Mouse (Mus musculus) forebrain, embryonic 12.5 days (tissue): ENCODE results near the gene Lmod3. TPM values are rescaled to one million over a fixed set of nuclear protein-coding genes. Genes with fewer than 3 reads are reported as not detected.

Source experiments
- ATAC-seq: fragments of 200-750 bp; cut with Nextera tagmentation; 2 replicates; pipeline ENCODE4 v1.8.0; 2017; ENCODE audit warnings: moderate TSS enrichment; ENCODE audit not compliant: low FRiP score
- H3K27ac ChIP-seq: fragments of 300-500 bp; sonication (generic); 2 replicates; pipeline ENCODE4 v1.5.1; 2016; ENCODE audit warnings: mild to moderate bottlenecking
- H3K27me3 ChIP-seq: fragments of 300-500 bp; sonication (generic); 2 replicates; pipeline ENCODE4 v1.6.1; 2016; ENCODE audit warnings: mild to moderate bottlenecking
- H3K36me3 ChIP-seq: fragments of 300-500 bp; sonication (generic); replicated peaks from 2 replicates; pipeline ENCODE4 v1.6.1; 2016; ENCODE audit warnings: mild to moderate bottlenecking
- H3K4me1 ChIP-seq: fragments of 300-500 bp; sonication (generic); 2 replicates; pipeline ENCODE4 v1.6.1; 2016
- H3K4me2 ChIP-seq: fragments of 300-500 bp; sonication (generic); 2 replicates; pipeline ENCODE4 v1.6.1; 2016; ENCODE audit warnings: mild to moderate bottlenecking, moderate library complexity
- H3K4me3 ChIP-seq: fragments of 300-500 bp; sonication (generic); replicated peaks from 2 replicates; pipeline ENCODE4 v1.5.1; 2016; ENCODE audit warnings: mild to moderate bottlenecking
- H3K9ac ChIP-seq: fragments of 300-500 bp; sonication (generic); 2 replicates; pipeline ENCODE4 v1.6.1; 2016; ENCODE audit warnings: mild to moderate bottlenecking
- H3K9me3 ChIP-seq: fragments of 300-500 bp; sonication (generic); 2 replicates; pipeline ENCODE4 v1.6.1; 2016
- WGBS: fragments of 180-500 bp; shearing (Covaris S2); methylation state at CpG from one replicate; pipeline ENCODE4 v1.1.7; 2016; 5-methylcytosine and 5-hydroxymethylcytosine counted together
- polyA plus RNA-seq: library from polyadenylated mRNA; unstranded; fragments of >200 nt; fragmentation: Nextera tagmentation; extraction: Ambion mirVana; gene quantifications from 2 replicates; pipeline ENCODE4 v1.2.1, GENCODE M21; 2016

Lmod3 gene
- polyA plus RNA-seq: 0.19 TPM in 1 of 2 replicates, not detected in the other

DNA sequence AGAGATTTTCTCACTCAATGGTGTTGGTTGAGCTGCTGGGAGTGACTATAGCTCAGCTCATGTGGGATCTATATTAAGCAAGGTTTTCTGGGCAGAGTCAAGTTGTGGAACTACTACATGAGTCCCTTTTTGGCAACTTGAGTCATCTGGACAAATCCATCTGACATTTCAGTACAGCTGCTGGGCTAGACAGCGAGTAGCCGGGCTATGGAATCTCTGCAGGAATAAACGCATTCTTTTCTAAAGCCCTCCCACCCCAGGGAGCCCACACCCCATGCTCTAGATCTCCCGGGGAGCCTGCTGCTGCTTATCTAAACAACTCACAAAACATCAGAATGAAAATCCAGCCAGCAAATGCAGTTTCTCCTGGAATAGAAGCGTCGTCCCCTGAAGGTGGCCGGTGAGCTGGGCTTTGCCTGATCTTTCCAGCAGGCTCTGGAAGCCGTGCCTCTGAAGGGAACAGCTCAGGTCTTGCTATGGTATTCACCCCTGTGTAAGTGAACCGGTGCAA, at the start of gene Lmod3:
Lmod3 (minus strand) TSS at position 49 of the 511 bp plus-strand sequence.
- no peaks in the 10 kb centered on the region for H3K27me3 ChIP-seq
- 32% methylated on average over 9 of the region's 9 CpGs for WGBS
- no peak within 1 kb of the TSS for H3K9ac ChIP-seq
- no peaks in the 10 kb centered on the region for H3K36me3 ChIP-seq
- H3K27ac ChIP-seq: no peak within 1 kb of the TSS
- H3K9me3 ChIP-seq: no peaks in the 10 kb centered on the region
- ATAC-seq: no peak
- no peaks in the 10 kb centered on the region for H3K4me1 ChIP-seq
- no peak within 1 kb of the TSS for H3K4me3 ChIP-seq
- H3K4me2 ChIP-seq: no peak within 1 kb of the TSS

DNA sequence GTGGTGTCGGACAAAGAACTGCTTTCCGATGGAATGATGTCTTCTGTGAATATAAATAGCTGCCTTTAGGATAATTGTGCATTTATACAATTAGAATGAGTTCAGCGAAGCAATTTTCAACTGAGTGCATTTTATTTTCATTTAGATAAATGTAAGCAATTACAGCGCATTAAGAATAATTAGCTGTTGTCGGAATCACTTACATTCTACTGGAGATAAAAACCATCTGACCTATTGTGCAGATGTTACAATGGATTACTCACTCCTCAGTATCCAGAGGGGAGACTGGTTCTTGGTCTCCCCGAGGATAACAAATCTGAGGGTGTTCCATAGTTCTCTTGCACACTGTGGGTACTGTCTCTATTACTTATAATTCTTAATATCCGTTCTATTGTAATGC, 49.7 kb upstream of the Lmod3 start:
- 72% methylated on average over 7 of the region's 7 CpGs for WGBS
- H3K4me1 ChIP-seq: no peaks in the 10 kb centered on the region
- peaks cover 58% of the 10 kb centered on the region for H3K36me3 ChIP-seq
- no peak overlapping the region for H3K9ac ChIP-seq
- no peak for ATAC-seq
- no peak overlapping the region for H3K4me3 ChIP-seq
- no peak overlapping the region for H3K4me2 ChIP-seq
- no peak overlapping the region for H3K27ac ChIP-seq
- no peaks in the 10 kb centered on the region for H3K27me3 ChIP-seq
- no peaks in the 10 kb centered on the region for H3K9me3 ChIP-seq

DNA sequence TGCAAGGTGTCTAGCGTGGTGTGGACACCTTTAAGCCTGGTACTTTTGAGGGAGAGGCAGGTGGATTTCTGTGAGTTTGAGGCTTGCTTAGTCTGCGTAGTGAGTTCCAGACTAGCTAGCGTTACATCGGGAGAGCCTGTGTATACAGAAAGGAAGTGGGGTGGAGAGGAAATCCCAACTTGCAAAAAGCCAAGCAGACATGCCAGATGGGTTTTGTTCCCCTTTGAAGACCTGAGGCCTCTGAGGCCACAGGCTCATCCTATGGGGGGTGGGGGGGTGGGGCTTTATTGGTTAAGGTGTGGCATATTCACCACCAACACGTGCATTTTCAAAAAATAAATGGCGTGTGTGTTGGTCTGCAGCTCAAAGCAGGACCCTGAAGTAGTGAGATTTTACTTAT, 48.1 kb upstream of the Lmod3 start:
- 97% methylated on average over 6 of the region's 6 CpGs for WGBS
- Histone ChIP-seq H3K4me1 (no peaks in the 10 kb centered on the region), H3K9ac (no peak overlapping the region), H3K27ac (no peak overlapping the region), H3K9me3 (no peaks in the 10 kb centered on the region), H3K4me3 (no peak overlapping the region), H3K4me2 (no peak overlapping the region), H3K27me3 (no peaks in the 10 kb centered on the region), H3K36me3 (peaks cover 63% of the 10 kb centered on the region)
- ATAC-seq: no peak

DNA sequence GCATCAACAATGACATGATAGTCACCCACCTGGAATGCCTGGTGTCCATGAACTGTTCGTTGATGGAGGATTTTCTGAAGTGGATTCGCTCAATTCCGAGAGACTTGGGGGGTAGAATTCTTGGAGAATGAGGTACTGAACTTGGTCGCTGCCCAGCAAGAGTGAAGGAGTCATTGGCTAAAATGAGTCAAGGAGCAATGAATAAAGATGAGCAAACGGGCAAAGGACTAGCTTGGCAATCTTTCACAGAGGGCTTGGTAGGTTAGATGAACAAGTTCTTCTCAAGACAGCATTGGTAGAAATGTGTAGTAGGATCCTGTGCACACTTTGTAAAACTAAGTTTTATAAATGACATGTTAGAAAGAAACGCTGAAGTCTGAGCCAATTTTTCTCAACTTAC, 47.6 kb upstream of the Lmod3 start:
- no peak overlapping the region for H3K4me3 ChIP-seq
- no peak overlapping the region for H3K4me2 ChIP-seq
- no peaks in the 10 kb centered on the region for H3K4me1 ChIP-seq
- H3K36me3 ChIP-seq: peaks cover 64% of the 10 kb centered on the region
- WGBS: 95% methylated on average over 6 of the region's 6 CpGs
- no peaks in the 10 kb centered on the region for H3K27me3 ChIP-seq
- no peaks in the 10 kb centered on the region for H3K9me3 ChIP-seq
- H3K27ac ChIP-seq: no peak overlapping the region
- no peak overlapping the region for H3K9ac ChIP-seq
- no peak for ATAC-seq

DNA sequence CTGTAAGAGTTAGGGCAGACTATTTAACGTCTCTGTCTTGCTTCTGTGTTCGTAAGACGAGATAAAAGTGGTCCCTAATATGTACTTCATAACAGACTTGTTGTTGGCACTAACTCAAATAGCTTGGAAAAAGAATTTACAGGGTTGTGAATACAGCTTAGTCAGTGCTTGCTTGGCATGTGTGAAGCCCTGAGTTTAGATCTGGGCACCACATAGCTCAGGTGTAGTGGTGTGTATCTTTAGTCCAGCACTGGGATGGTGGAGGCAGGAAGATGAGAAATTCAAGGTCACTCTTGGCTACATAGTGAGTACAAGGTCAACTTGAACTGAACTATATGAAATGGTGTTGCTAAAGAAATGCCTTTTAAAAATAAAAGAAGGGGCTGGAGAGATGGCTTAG, 44.6 kb upstream of the Lmod3 start:
- H3K4me3 ChIP-seq: no peak overlapping the region
- ATAC-seq: no peak
- no peaks in the 10 kb centered on the region for H3K27me3 ChIP-seq
- peaks cover under 1% of the 10 kb centered on the region; the same call in 1 of the 2 replicates for H3K4me1 ChIP-seq
- H3K27ac ChIP-seq: no peak overlapping the region
- H3K9ac ChIP-seq: no peak overlapping the region
- H3K4me2 ChIP-seq: no peak overlapping the region
- H3K9me3 ChIP-seq: no peaks in the 10 kb centered on the region
- H3K36me3 ChIP-seq: peaks cover 68% of the 10 kb centered on the region
- 97% methylated on average over 3 of the region's 3 CpGs for WGBS

DNA sequence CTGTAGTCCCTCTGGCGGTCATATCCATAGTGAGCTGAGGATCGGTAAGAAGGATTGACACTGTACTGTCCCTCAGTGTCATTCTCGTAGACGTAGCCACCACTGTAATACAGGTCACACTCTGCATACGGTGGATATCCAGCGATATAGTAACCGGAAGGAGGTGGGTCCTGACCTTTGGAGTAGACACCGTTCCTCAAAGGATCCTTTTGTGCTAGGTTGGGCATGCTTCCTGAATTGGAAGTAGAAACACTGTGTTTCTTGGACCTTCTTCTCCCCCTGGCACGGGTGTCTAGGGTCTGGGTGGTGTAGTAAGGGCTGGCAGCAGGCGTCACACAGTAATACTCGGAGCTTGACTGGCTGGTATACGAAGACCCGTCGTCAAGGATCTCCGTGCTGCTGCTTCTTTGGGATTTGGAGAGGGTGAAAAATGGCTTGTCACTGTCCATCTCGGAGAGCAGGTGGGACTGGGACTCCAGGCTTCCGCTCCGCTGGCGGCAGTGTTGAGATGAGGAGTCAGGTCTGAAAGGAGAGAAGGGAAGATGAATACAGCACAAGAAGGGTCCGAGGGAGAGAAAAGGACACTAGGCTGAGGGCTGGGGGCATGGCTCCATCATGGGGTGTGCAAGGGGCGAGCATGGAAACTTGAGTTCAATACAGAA, 43.4 kb upstream of the Lmod3 start:
- Histone ChIP-seq H3K36me3 (peaks cover 72% of the 10 kb centered on the region), H3K9me3 (no peaks in the 10 kb centered on the region), H3K4me2 (no peak overlapping the region), H3K27me3 (no peaks in the 10 kb centered on the region), H3K27ac (no peak overlapping the region), H3K4me3 (no peak overlapping the region), H3K4me1 (peaks cover 12% of the 10 kb centered on the region), H3K9ac (no peak overlapping the region)
- ATAC-seq: no peak
- 95% methylated on average over 21 of the region's 21 CpGs for WGBS

DNA sequence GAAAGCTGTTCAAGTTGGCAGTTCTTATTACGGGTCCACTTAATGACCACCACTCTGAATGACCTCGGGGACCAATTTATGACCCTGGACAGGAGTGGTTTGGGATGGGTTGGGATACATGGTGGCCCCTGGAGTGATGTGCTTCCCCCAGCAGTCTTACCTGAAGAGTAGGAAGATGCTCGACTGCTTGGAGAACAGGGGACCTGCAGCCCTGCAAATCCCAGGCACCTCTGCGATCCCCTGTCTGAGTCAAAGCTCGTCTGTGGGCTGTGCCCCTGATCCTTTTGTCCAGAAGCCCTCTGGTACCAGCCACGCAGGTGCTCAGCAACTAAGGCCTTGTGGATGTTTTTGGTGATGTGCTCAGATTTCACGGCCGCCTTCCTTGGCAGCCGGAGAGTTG, 42.9 kb upstream of the Lmod3 start:
- 94% methylated on average over 9 of the region's 9 CpGs for whole genome bisulfite sequencing
- H3K4me1 ChIP-seq: peaks cover 16% of the 10 kb centered on the region
- H3K9me3 ChIP-seq: no peaks in the 10 kb centered on the region
- no peak for ATAC-seq
- H3K27ac ChIP-seq: no peak overlapping the region
- no peaks in the 10 kb centered on the region for H3K27me3 ChIP-seq
- H3K9ac ChIP-seq: no peak overlapping the region
- H3K36me3 ChIP-seq: peaks cover 71% of the 10 kb centered on the region
- no peak overlapping the region for H3K4me2 ChIP-seq
- H3K4me3 ChIP-seq: no peak overlapping the region

DNA sequence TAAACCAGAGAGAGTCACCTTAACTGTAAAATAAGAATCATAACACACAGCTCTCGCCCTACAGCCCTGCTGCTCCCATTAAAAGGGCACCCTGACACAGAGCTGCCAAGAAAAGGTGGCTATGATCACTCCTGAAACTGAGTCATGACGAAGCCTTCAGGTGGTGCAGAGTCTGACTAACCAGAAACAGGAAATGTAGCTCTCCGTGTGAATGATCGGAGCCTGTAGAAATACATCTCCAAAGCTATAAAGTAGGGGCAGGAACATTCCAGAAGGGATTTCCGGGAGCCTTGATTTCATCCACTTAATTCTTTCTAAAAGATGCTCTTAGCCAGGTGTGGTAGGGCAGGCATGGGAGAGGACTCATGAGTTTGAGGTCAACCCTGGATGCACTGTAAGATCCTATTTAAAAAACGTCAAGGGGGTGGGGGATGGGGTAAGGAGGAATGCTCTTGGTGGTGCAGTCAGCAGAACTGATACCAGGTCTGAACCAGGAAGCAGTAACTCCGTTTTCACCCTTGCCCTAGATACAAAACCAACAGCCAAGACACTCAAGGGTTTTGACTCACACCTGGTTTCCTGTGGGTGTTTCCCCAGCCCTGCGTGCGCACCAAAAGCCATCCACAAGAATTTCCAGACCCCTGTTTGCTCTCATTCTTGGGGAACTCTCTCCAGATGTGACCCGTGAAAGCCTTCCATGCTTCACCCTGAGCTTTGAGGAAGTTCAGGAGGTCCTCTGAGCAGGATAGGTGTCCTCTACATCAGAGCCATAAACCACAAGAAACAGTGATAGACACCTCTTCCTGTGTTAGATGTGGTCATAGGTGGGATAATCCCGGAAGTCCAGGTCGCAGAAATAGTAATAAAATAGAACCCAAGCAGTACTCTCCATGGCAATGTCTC, 41.4 kb upstream of the Lmod3 start:
- no peak overlapping the region for H3K4me2 ChIP-seq
- H3K4me1 ChIP-seq: peaks cover 16% of the 10 kb centered on the region
- H3K27ac ChIP-seq: no peak overlapping the region
- no peak overlapping the region for H3K4me3 ChIP-seq
- H3K36me3 ChIP-seq: peaks cover 64% of the 10 kb centered on the region
- H3K9ac ChIP-seq: no peak overlapping the region
- H3K27me3 ChIP-seq: no peaks in the 10 kb centered on the region
- no peaks in the 10 kb centered on the region for H3K9me3 ChIP-seq
- 90% methylated on average over 12 of the region's 12 CpGs for WGBS
- ATAC-seq: no peak

DNA sequence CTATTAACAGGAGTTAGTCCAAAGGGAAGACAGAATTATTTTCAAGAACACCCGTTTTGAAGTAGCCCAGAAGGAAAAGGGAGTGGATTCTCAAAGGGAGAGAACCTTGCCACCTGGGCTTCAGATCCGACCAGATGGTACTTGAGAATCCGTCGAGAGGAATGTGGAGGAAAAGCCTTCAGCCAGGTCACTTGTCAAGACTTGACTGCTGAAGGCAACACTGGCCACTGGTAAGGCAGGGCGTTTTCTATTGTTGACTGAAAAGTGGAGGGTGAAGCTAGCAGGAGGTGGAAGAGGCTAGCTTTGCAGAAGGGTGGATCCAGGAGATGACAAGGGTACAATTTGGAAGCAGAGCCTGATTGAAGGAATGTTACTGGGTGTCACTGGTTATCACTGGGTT, 40.3 kb upstream of the Lmod3 start:
- no peak for ATAC-seq
- no peak overlapping the region for H3K4me2 ChIP-seq
- H3K4me3 ChIP-seq: no peak overlapping the region
- H3K9ac ChIP-seq: no peak overlapping the region
- peaks cover 63% of the 10 kb centered on the region for H3K36me3 ChIP-seq
- H3K27ac ChIP-seq: no peak overlapping the region
- H3K9me3 ChIP-seq: no peaks in the 10 kb centered on the region
- H3K27me3 ChIP-seq: no peaks in the 10 kb centered on the region
- H3K4me1 ChIP-seq: peaks cover 16% of the 10 kb centered on the region
- 83% methylated on average over 5 of the region's 5 CpGs for WGBS

DNA sequence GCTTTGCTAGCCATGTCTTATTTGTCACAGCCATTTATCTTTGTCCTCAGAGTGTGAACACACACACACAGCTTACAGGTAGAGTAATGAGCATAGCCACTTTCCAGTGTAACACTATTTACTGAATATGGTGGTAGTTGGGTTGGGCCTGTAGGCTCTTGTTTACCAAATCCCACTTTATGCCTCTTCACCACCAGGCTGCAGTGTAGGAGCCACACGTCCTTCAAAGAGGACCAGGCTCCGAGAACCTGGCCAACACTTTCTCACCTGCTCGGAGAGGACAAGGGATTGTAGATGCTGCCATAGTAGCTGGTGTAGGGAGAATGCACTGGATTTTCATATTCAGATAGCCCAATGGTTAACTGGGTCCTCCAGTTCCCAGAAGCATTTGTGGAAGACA, 39.5 kb upstream of the Lmod3 start:
- no peaks in the 10 kb centered on the region for H3K9me3 ChIP-seq
- H3K4me2 ChIP-seq: no peak overlapping the region
- ATAC-seq: no peak
- no peaks in the 10 kb centered on the region for H3K27me3 ChIP-seq
- no peak overlapping the region for H3K4me3 ChIP-seq
- no peak overlapping the region for H3K9ac ChIP-seq
- peaks cover 63% of the 10 kb centered on the region for H3K36me3 ChIP-seq
- peaks cover 16% of the 10 kb centered on the region for H3K4me1 ChIP-seq
- 95% methylated on average over 3 of the region's 3 CpGs for WGBS
- no peak overlapping the region for H3K27ac ChIP-seq

DNA sequence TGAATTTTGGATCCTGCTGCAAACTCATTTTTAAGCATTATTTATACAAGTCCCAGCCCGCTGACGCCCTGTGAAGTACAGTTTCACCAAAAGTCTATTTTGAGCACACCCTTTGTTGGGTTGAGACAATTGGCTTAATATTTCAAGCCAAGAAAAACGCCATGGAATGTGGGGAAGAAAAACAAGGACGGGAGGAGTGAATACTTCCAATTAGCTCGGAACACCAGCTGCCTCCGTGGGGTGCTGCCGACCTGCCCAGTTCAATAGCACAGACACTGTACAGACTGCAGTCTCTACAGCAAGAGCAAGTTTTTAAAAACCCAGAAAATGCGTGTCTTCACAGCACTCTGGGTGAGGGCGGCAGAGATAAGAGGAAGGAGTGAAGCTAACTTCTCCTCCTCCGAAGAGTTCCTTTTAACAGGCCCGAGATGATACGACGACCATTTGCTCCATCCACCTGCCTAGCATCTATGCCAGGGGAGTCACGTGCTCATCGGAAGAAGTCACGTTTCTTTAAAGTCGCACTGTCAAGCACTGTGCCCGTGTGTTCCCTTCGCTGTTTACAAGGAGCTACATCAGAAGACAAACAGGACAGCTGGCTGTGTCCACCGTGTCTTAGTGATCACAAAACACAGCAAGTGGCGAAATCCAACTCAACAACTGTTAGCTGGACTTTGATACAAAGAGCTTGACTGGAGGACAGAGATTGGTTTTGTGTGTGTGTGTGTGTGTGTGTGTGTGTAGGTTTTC, 38.8 kb upstream of the Lmod3 start:
- peak overlapping the region; percentile 67 for H3K27ac ChIP-seq
- peaks cover 16% of the 10 kb centered on the region for H3K4me1 ChIP-seq
- ATAC-seq: no peak
- 54% methylated on average over 21 of the region's 21 CpGs for WGBS
- H3K36me3 ChIP-seq: peaks cover 58% of the 10 kb centered on the region
- H3K4me2 ChIP-seq: peak overlapping the region; percentile 13; the same call in 1 of the 2 replicates
- no peaks in the 10 kb centered on the region for H3K27me3 ChIP-seq
- H3K9me3 ChIP-seq: no peaks in the 10 kb centered on the region
- no peak overlapping the region for H3K4me3 ChIP-seq
- H3K9ac ChIP-seq: no peak overlapping the region

DNA sequence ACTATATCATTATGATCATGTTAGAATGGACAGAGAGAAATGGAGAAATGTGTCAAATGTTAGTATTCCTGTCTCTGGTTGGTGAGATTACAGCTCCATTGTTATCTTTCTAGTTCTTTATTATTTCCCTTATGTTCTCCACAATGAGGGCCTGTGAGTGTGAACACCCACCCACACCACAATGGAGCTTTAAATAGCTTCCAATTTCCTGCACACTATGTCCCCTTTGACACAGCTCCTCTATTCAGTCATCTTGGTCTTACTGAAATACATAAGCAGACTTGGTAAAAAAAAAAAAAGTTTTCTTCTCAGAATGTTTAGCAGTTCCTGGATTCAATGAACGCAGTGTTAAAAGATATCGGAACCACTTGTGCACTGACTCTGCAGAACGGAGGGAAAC, 38.1 kb upstream of the Lmod3 start:
- H3K36me3 ChIP-seq: peaks cover 53% of the 10 kb centered on the region
- no peaks in the 10 kb centered on the region for H3K27me3 ChIP-seq
- peaks cover 16% of the 10 kb centered on the region for H3K4me1 ChIP-seq
- no peak overlapping the region for H3K9ac ChIP-seq
- no peaks in the 10 kb centered on the region for H3K9me3 ChIP-seq
- whole genome bisulfite sequencing: 31% methylated on average over 3 of the region's 3 CpGs
- H3K4me2 ChIP-seq: no peak overlapping the region
- ATAC-seq: no peak
- no peak overlapping the region for H3K27ac ChIP-seq
- no peak overlapping the region for H3K4me3 ChIP-seq
